Mouse (Mus musculus): ENCODE results near the gene 3110009E18Rik. TPM values are rescaled to one million over a fixed set of nuclear protein-coding genes. Genes with fewer than 3 reads are reported as not detected.
A peak's percentile ranks its signal among the peaks of the same experiment; 100 is the strongest.

Gene 3110009E18Rik
- total RNA-seq, 2 experiments from 2014 or later = 3.3 to 6.6 TPM

DNA sequence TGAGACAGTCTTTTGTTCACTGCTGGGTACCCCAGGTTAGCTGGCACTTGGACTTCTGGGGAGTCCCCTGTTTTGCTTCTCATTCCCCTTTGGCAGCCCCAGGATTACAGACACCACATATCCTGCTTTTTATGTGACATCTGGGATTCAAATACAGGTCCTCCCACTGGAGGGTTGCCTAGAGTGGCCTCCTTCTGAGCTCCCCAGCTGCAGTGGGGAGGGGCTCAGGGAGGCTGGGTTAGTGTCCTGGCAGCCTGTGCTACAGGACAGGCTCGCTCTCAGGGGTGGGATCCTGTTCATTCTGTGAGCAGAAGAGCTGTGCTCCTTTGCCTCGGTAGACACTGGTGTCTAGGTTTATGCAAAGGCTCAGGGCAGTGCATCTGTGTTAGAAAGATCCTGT, 100.3 kb downstream of the 3110009E18Rik start:
- Histone ChIP-seq H3K4me3 (no peak overlapping the region), H3K27ac (0 out of 2 replicates have a peak overlapping the region, but pooled peaks have one; percentile 5)
- peak; percentile 66 for DNase-seq
- intact Hi-C loops (cut with DNase I) = no loop called here
- TF ChIP-seq CTCF (IDR thresholded peaks at IDR 0.05) = no peak

DNA sequence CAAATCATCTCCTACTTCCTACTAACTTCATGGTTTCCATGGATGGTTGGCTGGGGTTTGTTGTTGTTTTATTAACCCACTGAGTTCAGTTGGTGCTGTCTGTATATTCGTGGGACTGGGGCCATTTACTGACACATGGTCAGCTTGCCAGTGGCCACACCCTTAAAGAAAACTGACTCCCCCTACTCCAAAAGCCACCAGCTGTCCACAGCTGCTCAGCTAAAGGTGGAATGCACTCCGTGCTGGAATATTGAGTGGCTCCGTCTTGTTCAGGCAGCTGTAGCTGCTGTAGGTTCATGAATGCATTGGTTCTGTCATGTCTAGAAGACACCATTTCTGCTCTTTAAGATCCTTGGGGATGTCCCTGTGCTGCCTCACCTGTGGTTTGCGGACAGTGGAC, 102.6 kb downstream of the 3110009E18Rik start:
- no peak for TF ChIP-seq CTCF (IDR thresholded peaks at IDR 0.05)

DNA sequence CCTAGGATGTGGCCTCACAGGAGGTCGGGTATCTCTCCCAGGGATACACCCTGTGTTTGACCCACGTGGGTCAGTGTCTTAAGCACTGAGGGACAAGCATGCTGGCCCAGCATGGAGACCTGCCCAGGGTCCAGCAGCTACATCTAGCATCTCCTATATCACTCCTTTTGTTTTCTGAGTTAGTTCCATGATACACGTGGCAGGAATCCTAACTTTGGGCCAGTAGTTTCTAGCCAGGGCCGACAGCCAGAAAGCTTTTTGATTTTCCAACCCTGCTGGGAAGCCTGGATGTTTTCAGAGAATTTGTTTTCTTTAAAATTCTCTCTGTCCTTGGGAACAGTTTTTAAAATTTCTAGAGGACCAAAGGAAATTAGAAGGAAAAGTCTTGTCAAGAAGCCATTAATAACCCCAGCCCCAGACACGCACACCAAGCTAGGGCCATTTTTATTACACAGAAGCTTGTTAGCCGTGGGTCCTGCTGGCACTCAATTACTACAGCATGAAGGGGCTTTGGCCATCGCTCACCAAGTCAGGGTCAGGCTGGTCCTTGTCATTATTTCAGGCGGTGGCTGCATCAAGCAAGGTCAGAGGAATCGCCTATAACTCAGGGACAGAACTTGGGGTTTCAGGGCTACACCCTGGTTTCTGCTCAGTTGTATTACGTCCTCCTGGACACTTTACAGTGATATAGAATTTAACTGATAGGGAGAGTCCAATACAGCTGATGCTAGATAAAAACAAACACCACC, 108.9 kb downstream of the 3110009E18Rik start:
- intact Hi-C loops (cut with DNase I) = loop anchor here (5.0 kb wide), 1 partner anchor 52 kb away; no protein-coding TSS in a partner anchor
- peak; percentile 65 for DNase-seq
- no peak for TF ChIP-seq CTCF (IDR thresholded peaks at IDR 0.05)
- H3K4me3 ChIP-seq = no peak overlapping the region
- H3K27ac ChIP-seq = peak overlapping the region; percentile 72

More for the DNA sequence above, 102.6 kb downstream of the 3110009E18Rik start:
- DNase-seq = no peak
- peak overlapping the region; percentile 24; the same call in 1 of the 2 replicates for H3K27ac ChIP-seq
- intact Hi-C loops (cut with DNase I) = no loop called here
- H3K4me3 ChIP-seq = no peak overlapping the region

DNA sequence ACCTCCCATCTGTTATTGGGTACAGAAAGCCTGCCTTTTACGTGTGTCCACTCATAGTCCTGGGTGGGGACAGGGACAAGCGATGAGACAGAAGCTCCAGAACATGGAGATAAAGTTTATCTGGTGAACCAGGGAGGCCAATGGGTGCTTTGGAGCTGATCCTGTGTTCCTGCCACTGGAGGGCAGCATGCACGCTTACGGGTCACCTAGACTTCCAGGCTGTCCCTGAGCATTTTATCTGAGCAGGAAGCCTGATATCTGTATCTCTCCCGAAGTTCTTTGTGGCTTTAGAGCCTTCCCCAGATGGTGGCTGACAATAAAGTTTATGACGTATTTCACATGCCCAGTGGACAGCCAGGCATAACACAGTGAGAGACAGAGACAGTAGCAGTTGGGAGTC, 110.3 kb downstream of the 3110009E18Rik start:
- intact Hi-C loops (cut with DNase I) = loop anchor here (5.0 kb wide), 1 partner anchor 51 kb away; no protein-coding TSS in a partner anchor
- TF ChIP-seq CTCF (IDR thresholded peaks at IDR 0.05) = peak; percentile 69
- peak; percentile 66 for DNase-seq
- Histone ChIP-seq H3K4me3 (no peak overlapping the region), H3K27ac (peak overlapping the region; percentile 63)

DNA sequence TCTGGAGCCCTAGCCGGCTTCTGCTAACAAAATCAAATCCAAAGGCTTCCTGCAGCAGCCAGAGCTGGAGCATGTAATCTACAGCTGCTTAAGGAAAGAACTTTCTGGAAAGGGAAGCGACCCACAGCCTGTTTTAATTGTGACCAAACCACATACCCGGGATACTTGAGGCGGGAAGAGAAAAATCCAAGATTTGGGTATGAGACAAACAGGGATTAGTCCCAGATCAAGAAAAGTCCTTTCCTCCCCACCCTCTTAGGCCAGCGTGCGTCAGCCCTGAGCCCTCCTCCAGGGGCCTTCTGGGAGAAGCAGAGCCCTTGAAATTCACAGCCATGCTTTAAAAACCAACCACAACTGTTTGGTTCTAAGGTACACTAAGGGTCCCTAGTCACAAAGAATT, 111.2 kb downstream of the 3110009E18Rik start:
- TF ChIP-seq CTCF (IDR thresholded peaks at IDR 0.05) = no peak
- Histone ChIP-seq H3K4me3 (no peak overlapping the region), H3K27ac (peak overlapping the region; percentile 63)
- intact Hi-C loops (cut with DNase I) = loop anchor here (5.0 kb wide), 1 partner anchor 50 kb away; no protein-coding TSS in a partner anchor
- DNase-seq = no peak

DNA sequence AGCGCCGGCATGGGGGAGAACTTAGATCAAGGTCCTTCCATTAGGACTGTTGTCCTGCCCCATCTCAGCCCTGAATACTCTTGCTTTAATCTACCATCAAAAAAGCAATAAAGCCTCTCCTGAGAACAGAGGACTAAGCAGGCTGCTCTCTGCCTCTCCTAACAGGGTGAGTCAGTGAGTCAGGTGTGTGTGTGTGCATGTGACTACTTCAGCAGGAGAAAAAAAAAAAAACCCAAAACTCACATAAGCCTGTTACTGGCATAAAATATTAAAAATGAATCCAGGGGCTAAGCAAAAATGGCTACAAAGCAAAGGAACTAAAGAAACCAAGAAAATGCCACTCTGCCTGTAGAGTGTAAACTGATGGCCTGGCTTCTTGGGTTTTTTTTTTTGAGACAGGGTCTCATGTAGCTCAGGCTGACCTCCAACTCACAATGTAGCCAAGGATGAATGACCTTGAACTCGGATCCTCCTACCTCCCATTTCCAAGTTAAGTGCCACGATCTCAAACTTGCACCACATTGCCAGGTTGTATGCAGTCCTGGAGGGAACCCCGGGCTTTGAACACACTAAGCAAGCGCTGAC, 114.7 kb downstream of the 3110009E18Rik start:
- TF ChIP-seq CTCF (IDR thresholded peaks at IDR 0.05) = no peak
- Histone ChIP-seq H3K4me3 (no peak overlapping the region), H3K27ac (no peak overlapping the region)
- DNase-seq = no peak
- intact Hi-C loops (cut with DNase I) = no loop called here

DNA sequence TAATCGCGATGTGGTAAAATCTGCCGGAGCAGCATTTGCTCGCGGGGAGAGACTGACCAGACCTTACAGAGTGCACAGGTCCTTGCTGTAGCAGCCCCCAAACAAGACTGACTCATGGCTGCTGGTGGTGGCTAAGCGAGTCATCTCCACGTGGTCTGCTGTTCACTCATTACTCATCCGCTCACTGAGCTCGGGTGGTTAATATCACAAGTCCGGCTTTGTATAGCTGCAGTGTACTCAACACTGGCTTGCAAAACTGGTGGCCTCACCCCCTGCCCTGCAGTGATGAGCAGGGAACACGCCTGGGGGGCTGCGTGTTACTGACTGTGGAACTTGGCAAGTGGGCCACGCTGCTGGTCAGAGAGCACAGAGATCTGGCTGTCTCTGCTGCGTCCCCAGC, 115.4 kb downstream of the 3110009E18Rik start:
- intact Hi-C loops (cut with DNase I) = no loop called here

DNA sequence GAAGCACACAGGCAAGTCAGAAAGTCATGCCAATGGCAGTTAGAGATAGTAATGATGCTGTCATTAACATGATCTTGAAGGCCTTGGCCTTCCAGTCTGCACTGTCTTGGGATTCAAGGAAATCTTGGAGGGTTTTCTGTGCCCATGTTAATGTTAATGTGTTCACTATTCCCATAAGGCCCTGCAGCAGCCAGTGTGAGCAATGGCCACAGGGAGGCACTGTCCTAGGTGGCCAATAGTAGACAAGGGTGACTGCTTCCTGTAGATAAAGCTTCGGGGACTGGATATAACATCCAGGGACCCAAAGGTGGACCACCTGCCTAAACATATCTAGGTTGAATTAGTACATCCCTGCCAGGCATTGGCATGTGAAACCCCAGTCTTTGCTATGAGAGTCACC, 116.1 kb downstream of the 3110009E18Rik start:
- intact Hi-C loops (cut with DNase I) = no loop called here

More for the DNA sequence above, 115.4 kb downstream of the 3110009E18Rik start:
- DNase-seq = no peak
- no peak overlapping the region for H3K27ac ChIP-seq
- no peak overlapping the region for H3K4me3 ChIP-seq
- TF ChIP-seq CTCF (IDR thresholded peaks at IDR 0.05) = no peak

More for the DNA sequence above, 116.1 kb downstream of the 3110009E18Rik start:
- TF ChIP-seq CTCF (IDR thresholded peaks at IDR 0.05) = peak; percentile 31; the same call in 1 of the 2 replicates
- H3K27ac ChIP-seq = no peak overlapping the region
- no peak overlapping the region for H3K4me3 ChIP-seq
- no peak for DNase-seq

Other genes with a start within 250 kb of the 3110009E18Rik start
- 1 to 10 TPM; 6.1 to 7.8 TPM for gene Tmem177, start 208.0 kb upstream of the 3110009E18Rik start, total RNA-seq (2021)
- not detected for gene Cfap221, start 124.0 kb upstream of the 3110009E18Rik start, total RNA-seq (2021)
- 1 to 10 TPM; 2.0 to 2.1 TPM for gene Sctr, start 114.3 kb upstream of the 3110009E18Rik start, total RNA-seq (2021)
- gene Tmem37, start 47.1 kb upstream of the 3110009E18Rik start, total RNA-seq (2021) = 10 to 100 TPM in 1 of 2 experiments, 1 to 10 TPM in 1; 9.3 to 12.8 TPM
- 100 to 1,000 TPM; 109 to 173 TPM for gene Dbi, start 109 bp upstream of the 3110009E18Rik start, total RNA-seq (2021)
- gene Steap3, start 151.5 kb downstream of the 3110009E18Rik start, total RNA-seq (2021) = 10 to 100 TPM; 16.0 to 22.1 TPM
- gene C1ql2, start 219.4 kb downstream of the 3110009E18Rik start, total RNA-seq (2021) = not detected